Mouse (Mus musculus): ENCODE data around the gene Sdc3. TPM values are rescaled to one million over a fixed set of nuclear protein-coding genes. Genes with fewer than 3 reads are reported as not detected.
A peak's percentile ranks its signal among the peaks of the same experiment; 100 is the strongest.

The Sdc3 gene
- 9.5 and 12.3 TPM in 2 replicates for polyA plus RNA-seq (2015; fragmentation: Nextera tagmentation; extraction: Ambion mirVana)

DNA sequence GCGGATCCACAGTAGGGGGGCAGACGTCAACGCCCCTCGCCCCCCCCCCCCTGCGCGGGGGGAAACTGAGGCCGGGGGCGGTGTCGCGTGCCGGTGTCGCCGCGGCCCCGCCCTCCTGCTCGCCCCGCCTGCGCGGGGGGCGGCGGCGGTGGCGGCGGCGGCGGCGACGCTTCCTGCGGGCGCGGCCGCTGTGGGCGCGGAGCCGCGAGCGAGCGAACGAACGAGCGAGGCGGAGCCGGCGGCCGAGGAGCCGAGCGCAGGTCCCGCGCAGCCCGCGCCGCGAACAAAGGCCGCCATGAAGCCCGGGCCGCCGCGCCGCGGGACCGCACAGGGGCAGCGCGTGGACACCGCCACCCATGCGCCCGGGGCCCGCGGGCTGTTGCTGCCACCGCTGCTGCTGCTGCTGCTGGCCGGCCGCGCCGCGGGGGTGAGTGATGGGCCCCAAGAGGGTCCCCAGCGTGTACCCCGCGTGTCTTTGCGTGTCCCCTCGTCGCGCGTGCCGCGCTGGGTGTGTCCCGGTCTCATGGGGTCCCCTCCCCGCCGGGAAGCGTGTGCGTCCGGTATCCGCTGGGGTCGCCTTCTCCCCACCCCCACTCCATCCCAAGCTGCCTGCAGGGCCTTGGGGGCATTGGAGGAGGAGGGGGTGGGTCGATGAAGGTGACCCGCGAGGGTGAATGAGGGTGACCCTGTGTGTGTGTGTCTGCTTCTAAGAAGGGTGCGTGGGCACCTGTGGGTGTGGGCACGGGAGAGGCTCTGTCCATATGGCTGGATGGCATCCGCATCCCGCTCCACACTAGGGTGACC lies at the start of gene Sdc3:
Sdc3 (plus strand) TSS at position 162 of the 804 bp plus-strand sequence.
- H3K9ac ChIP-seq (ENCODE audit: low read depth, low read length) = peak within 1 kb of the TSS; percentile 58
- H3K4me3 ChIP-seq (ENCODE audit: low read depth, low read length) = peak within 1 kb of the TSS; percentile 59
- peak within 1 kb of the TSS; percentile 63 for H3K4me2 ChIP-seq (ENCODE audit: low read depth, low read length)
- H3K36me3 ChIP-seq (ENCODE audit: control insufficient read depth, insufficient read depth) = no peaks in the 10 kb centered on the region
- H3K9me3 ChIP-seq (replicated peaks; ENCODE audit: control insufficient read depth, low read length) = no peaks in the 10 kb centered on the region
- 2% methylated on average over 84 of the region's 99 CpGs for WGBS (ENCODE audit: insufficient replicate concordance)
- H3K27ac ChIP-seq (ENCODE audit: low read length) = no peak within 1 kb of the TSS
- no peak for ATAC-seq (ENCODE audit: low read depth)
- peaks cover 38% of the 10 kb centered on the region for H3K27me3 ChIP-seq (ENCODE audit: control insufficient read depth, insufficient read depth, low read depth, low read length)
- peaks cover 4% of the 10 kb centered on the region for H3K4me1 ChIP-seq (ENCODE audit: control insufficient read depth, low read depth, low read length)

GRCm38 (mm10) chr4:130744058-130744457 lies 48.3 kb upstream of the Sdc3 start:
- Histone ChIP-seq H3K9ac (ENCODE audit: low read depth, low read length) (no peak overlapping the region), H3K9me3 (replicated peaks; ENCODE audit: control insufficient read depth, low read length) (no peaks in the 10 kb centered on the region), H3K27me3 (ENCODE audit: control insufficient read depth, insufficient read depth, low read depth, low read length) (no peaks in the 10 kb centered on the region), H3K27ac (ENCODE audit: low read length) (no peak overlapping the region), H3K4me2 (ENCODE audit: low read depth, low read length) (no peak overlapping the region), H3K4me3 (ENCODE audit: low read depth, low read length) (no peak overlapping the region), H3K36me3 (ENCODE audit: control insufficient read depth, insufficient read depth) (peaks cover 69% of the 10 kb centered on the region), H3K4me1 (ENCODE audit: control insufficient read depth, low read depth, low read length) (no peaks in the 10 kb centered on the region)
- 83% methylated on average over 4 of the region's 4 CpGs for WGBS (ENCODE audit: insufficient replicate concordance)
- no peak for ATAC-seq (ENCODE audit: low read depth)

- Histone ChIP-seq H3K9me3 (replicated peaks; ENCODE audit: control insufficient read depth, low read length) (no peaks in the 10 kb centered on the region), H3K4me2 (ENCODE audit: low read depth, low read length) (no peak overlapping the region), H3K36me3 (ENCODE audit: control insufficient read depth, insufficient read depth) (peaks cover 81% of the 10 kb centered on the region), H3K27ac (ENCODE audit: low read length) (no peak overlapping the region), H3K4me1 (ENCODE audit: control insufficient read depth, low read depth, low read length) (no peaks in the 10 kb centered on the region), H3K27me3 (ENCODE audit: control insufficient read depth, insufficient read depth, low read depth, low read length) (no peaks in the 10 kb centered on the region), H3K4me3 (ENCODE audit: low read depth, low read length) (no peak overlapping the region), H3K9ac (ENCODE audit: low read depth, low read length) (no peak overlapping the region)
- 87% methylated on average over 5 of the region's 5 CpGs for WGBS (ENCODE audit: insufficient replicate concordance)
- peak; percentile 53 for ATAC-seq (ENCODE audit: low read depth)
Observed at GRCm38 (mm10) chr4:130745561-130746306, 46.6 kb upstream of the Sdc3 start.

GRCm38 (mm10) chr4:130749566-130749965 lies 42.8 kb upstream of the Sdc3 start:
- no peak overlapping the region for H3K4me2 ChIP-seq (ENCODE audit: low read depth, low read length)
- no peak overlapping the region for H3K9ac ChIP-seq (ENCODE audit: low read depth, low read length)
- H3K4me3 ChIP-seq (ENCODE audit: low read depth, low read length) = no peak overlapping the region
- H3K27me3 ChIP-seq (ENCODE audit: control insufficient read depth, insufficient read depth, low read depth, low read length) = no peaks in the 10 kb centered on the region
- no peak for ATAC-seq (ENCODE audit: low read depth)
- no peak overlapping the region for H3K27ac ChIP-seq (ENCODE audit: low read length)
- H3K36me3 ChIP-seq (ENCODE audit: control insufficient read depth, insufficient read depth) = peaks cover 83% of the 10 kb centered on the region
- 82% methylated on average over 7 of the region's 7 CpGs for WGBS (ENCODE audit: insufficient replicate concordance)
- H3K9me3 ChIP-seq (replicated peaks; ENCODE audit: control insufficient read depth, low read length) = no peaks in the 10 kb centered on the region
- H3K4me1 ChIP-seq (ENCODE audit: control insufficient read depth, low read depth, low read length) = no peaks in the 10 kb centered on the region

DNA sequence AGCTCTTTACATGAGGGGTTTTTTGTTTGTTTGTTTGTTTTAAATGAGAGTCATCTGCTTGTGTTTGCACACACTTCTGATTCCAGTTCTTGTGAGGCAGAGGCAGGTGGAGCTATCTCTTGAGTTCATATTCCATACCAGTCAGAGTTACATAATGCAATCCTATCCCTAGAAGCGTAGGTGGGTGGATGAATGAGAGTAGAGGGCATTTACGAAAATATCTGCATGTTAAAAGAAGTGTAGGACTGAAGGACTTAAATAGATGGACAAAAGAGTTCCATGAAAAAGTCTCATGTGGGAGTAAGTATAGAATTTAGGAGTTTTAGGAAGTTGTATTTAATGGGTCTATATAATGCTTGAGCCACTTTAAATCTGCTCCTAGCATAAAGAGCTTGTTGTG lies 40.4 kb upstream of the Sdc3 start:
- ATAC-seq (ENCODE audit: low read depth) = no peak
- WGBS (ENCODE audit: insufficient replicate concordance) = 90% methylated on average over 2 of the region's 2 CpGs
- no peak overlapping the region for H3K9ac ChIP-seq (ENCODE audit: low read depth, low read length)
- no peak overlapping the region for H3K4me2 ChIP-seq (ENCODE audit: low read depth, low read length)
- H3K27ac ChIP-seq (ENCODE audit: low read length) = no peak overlapping the region
- H3K4me3 ChIP-seq (ENCODE audit: low read depth, low read length) = no peak overlapping the region
- H3K9me3 ChIP-seq (replicated peaks; ENCODE audit: control insufficient read depth, low read length) = no peaks in the 10 kb centered on the region
- H3K36me3 ChIP-seq (ENCODE audit: control insufficient read depth, insufficient read depth) = peaks cover 81% of the 10 kb centered on the region
- H3K27me3 ChIP-seq (ENCODE audit: control insufficient read depth, insufficient read depth, low read depth, low read length) = no peaks in the 10 kb centered on the region
- H3K4me1 ChIP-seq (ENCODE audit: control insufficient read depth, low read depth, low read length) = no peaks in the 10 kb centered on the region

GRCm38 (mm10) chr4:130752591-130752990 lies 39.7 kb upstream of the Sdc3 start:
- no peak overlapping the region for H3K9ac ChIP-seq (ENCODE audit: low read depth, low read length)
- WGBS (ENCODE audit: insufficient replicate concordance) = 84% methylated on average over 7 of the region's 7 CpGs
- H3K4me1 ChIP-seq (ENCODE audit: control insufficient read depth, low read depth, low read length) = no peaks in the 10 kb centered on the region
- no peak overlapping the region for H3K4me3 ChIP-seq (ENCODE audit: low read depth, low read length)
- no peaks in the 10 kb centered on the region for H3K27me3 ChIP-seq (ENCODE audit: control insufficient read depth, insufficient read depth, low read depth, low read length)
- peaks cover 79% of the 10 kb centered on the region for H3K36me3 ChIP-seq (ENCODE audit: control insufficient read depth, insufficient read depth)
- H3K27ac ChIP-seq (ENCODE audit: low read length) = no peak overlapping the region
- H3K4me2 ChIP-seq (ENCODE audit: low read depth, low read length) = no peak overlapping the region
- no peaks in the 10 kb centered on the region for H3K9me3 ChIP-seq (replicated peaks; ENCODE audit: control insufficient read depth, low read length)
- ATAC-seq (ENCODE audit: low read depth) = no peak

DNA sequence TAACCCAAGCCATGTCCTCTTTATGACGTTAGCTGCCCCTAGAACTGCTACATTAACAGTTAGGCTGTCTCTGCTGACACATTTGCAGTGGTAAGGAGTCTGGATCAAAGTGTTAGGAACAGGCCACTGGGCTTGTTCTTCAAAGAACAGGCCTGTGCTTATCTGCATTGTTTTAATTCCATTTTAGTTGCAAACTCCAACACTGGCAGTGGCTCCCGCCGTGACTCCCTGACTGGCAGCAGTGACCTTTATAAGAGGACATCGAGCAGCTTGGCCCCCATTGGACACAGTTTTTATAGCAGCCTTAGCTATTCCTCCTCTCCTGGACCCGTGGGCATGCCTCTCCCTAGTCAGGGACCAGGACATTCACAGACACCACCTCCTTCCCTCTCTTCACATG lies 38.6 kb upstream of the Sdc3 start:
- Histone ChIP-seq H3K4me2 (ENCODE audit: low read depth, low read length) (no peak overlapping the region), H3K4me1 (ENCODE audit: control insufficient read depth, low read depth, low read length) (no peaks in the 10 kb centered on the region), H3K9ac (ENCODE audit: low read depth, low read length) (no peak overlapping the region), H3K4me3 (ENCODE audit: low read depth, low read length) (no peak overlapping the region), H3K9me3 (replicated peaks; ENCODE audit: control insufficient read depth, low read length) (no peaks in the 10 kb centered on the region), H3K27ac (ENCODE audit: low read length) (no peak overlapping the region), H3K27me3 (ENCODE audit: control insufficient read depth, insufficient read depth, low read depth, low read length) (no peaks in the 10 kb centered on the region), H3K36me3 (ENCODE audit: control insufficient read depth, insufficient read depth) (peaks cover 78% of the 10 kb centered on the region)
- no peak for ATAC-seq (ENCODE audit: low read depth)
- WGBS (ENCODE audit: insufficient replicate concordance) = 85% methylated on average over 5 of the region's 5 CpGs

GRCm38 (mm10) chr4:130754776-130755175 lies 37.6 kb upstream of the Sdc3 start:
- ATAC-seq (ENCODE audit: low read depth) = no peak
- Histone ChIP-seq H3K9ac (ENCODE audit: low read depth, low read length) (no peak overlapping the region), H3K27ac (ENCODE audit: low read length) (no peak overlapping the region), H3K4me2 (ENCODE audit: low read depth, low read length) (no peak overlapping the region), H3K4me3 (ENCODE audit: low read depth, low read length) (no peak overlapping the region), H3K36me3 (ENCODE audit: control insufficient read depth, insufficient read depth) (peaks cover 80% of the 10 kb centered on the region), H3K9me3 (replicated peaks; ENCODE audit: control insufficient read depth, low read length) (no peaks in the 10 kb centered on the region), H3K4me1 (ENCODE audit: control insufficient read depth, low read depth, low read length) (no peaks in the 10 kb centered on the region), H3K27me3 (ENCODE audit: control insufficient read depth, insufficient read depth, low read depth, low read length) (no peaks in the 10 kb centered on the region)
- WGBS (ENCODE audit: insufficient replicate concordance) = 78% methylated on average over 2 of the region's 2 CpGs

GRCm38 (mm10) chr4:130759875-130760274 lies 32.5 kb upstream of the Sdc3 start:
- Histone ChIP-seq H3K9ac (ENCODE audit: low read depth, low read length) (no peak overlapping the region), H3K4me1 (ENCODE audit: control insufficient read depth, low read depth, low read length) (no peaks in the 10 kb centered on the region), H3K4me2 (ENCODE audit: low read depth, low read length) (no peak overlapping the region), H3K27ac (ENCODE audit: low read length) (no peak overlapping the region), H3K27me3 (ENCODE audit: control insufficient read depth, insufficient read depth, low read depth, low read length) (no peaks in the 10 kb centered on the region), H3K36me3 (ENCODE audit: control insufficient read depth, insufficient read depth) (peaks cover 77% of the 10 kb centered on the region), H3K9me3 (replicated peaks; ENCODE audit: control insufficient read depth, low read length) (no peaks in the 10 kb centered on the region), H3K4me3 (ENCODE audit: low read depth, low read length) (no peak overlapping the region)
- WGBS (ENCODE audit: insufficient replicate concordance) = 85% methylated on average over 2 of the region's 2 CpGs
- no peak for ATAC-seq (ENCODE audit: low read depth)
